Mouse (Mus musculus) liver, adult 2 months (tissue): ENCODE measurements around the gene A3galt2.

ENCODE experiments used
- CTCF ChIP-seq: fragments of 200-500 bp; IDR thresholded peaks from 2 replicates; pipeline ENCODE4 v1.5.1; 2011; ENCODE audit warnings: low read depth, low read length, control low read depth
- POLR2A ChIP-seq: fragments of 200-500 bp; IDR thresholded peaks from 2 replicates; pipeline ENCODE4 v1.6.1; 2011; ENCODE audit warnings: low read length, control low read depth; ENCODE audit not compliant: insufficient read depth; ENCODE audit errors: extremely low read depth

- TF ChIP-seq CTCF (no peak), POLR2A (no peak)
Observed at GRCm38 (mm10) chr4:128788108-128788507, 32.9 kb downstream of the A3galt2 start.
